16 mouse cellular contexts compared by ENCODE assay signal in the genomic region with DNA sequence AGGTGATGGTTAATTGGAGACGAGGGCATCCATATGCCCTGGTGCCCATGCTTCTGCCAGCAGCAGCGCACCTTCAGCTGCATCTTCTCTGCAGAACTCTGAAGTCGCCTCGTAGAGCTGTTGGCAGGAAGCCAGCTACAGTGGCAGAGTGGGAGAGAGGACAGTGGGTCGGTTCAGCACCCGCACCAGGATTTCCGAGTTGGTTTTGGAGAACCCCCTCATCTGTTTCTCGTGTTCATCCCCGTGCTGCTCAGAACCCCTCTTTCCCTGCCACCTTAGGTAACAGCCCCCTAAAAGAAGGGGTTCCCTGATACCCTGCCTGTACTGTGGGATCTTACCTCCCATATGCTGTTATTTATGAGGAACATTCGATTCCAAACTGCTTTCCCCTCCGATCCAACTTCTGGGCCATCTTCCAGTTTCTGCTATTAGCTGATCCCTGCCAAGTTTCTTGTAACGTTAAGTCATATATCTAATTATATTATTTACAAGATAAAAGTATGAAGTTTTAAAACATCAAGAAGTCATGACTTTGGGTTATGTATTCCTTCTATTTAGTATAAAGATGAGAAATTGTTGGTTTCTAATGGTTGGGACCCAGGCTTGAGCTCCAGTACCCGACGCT. TPM values are rescaled to one million over a fixed set of nuclear protein-coding genes. Genes with fewer than 3 reads are reported as not detected.
DNase-seq lines count a peak whose midpoint lies in the region; ATAC-seq and TF ChIP-seq lines count a peak whose summit lies in the region.
"Had no signal": no experiment of that assay in that cellular context is flagged by ENCODE, and none has a peak within 500 bp of the region (broad histone marks: within the 10 kb centered on the region; RNA-seq: fewer than 3 reads in every experiment).

No protein-coding gene starts in this region.

- peaks cover 23% of the 10 kb centered on the region; the same call in 1 of the 2 replicates for H3K27me3 ChIP-seq in heart, embryonic 12.5 days (replicated peaks)
- no peaks in the 10 kb centered on the region for H3K27me3 ChIP-seq in lung, embryonic 16.5 days (ENCODE audit: control insufficient read depth, insufficient read depth, low read depth, low read length)
- H3K27me3 ChIP-seq: stomach, embryonic 15.5 days had no signal

- no peak for TF ChIP-seq CTCF in brain, embryonic 14.5 days (IDR thresholded peaks at IDR 0.05; ENCODE audit: borderline replicate concordance, extremely low read depth, insufficient read depth, insufficient read length)

- WGBS in heart, embryonic 12.5 days = 76% methylated on average over 14 of the region's 14 CpGs
- WGBS in lung, embryonic 16.5 days = 51% methylated on average over 14 of the region's 14 CpGs

- 0 out of 2 replicates have a peak, but pooled peaks have one; percentile 17 for ATAC-seq in heart, embryonic 12.5 days (ENCODE audit: insufficient number of reproducible peaks, low FRiP score)
- ATAC-seq in lung, embryonic 16.5 days (ENCODE audit: low read depth) = peak; percentile 20; the same call in 1 of the 2 replicates
- ATAC-seq: intestine, embryonic 16.5 days had no signal

- no peak for DNase-seq in heart, postnatal 14 days
- no peak for DNase-seq in lung, postnatal 25 days (ENCODE audit: low spot score)
- peak; percentile 61 for DNase-seq in brain, embryonic 14.5 days (ENCODE audit: low read depth)
- peak; percentile 46 for DNase-seq in left cerebral cortex, postnatal 4 days
- DNase-seq in thymus, postnatal 10 days (ENCODE audit: low spot score in 2 of 2) = no peak
- DNase-seq: adrenal gland, postnatal 14 days; cerebellum, adult 11-12 months; liver, embryonic 13.5 days had no signal

- intact Hi-C loops in heart, postnatal 14 days (cut with DNase I) = no loop called here
- intact Hi-C loops in left cerebral cortex, postnatal 4 days (cut with DNase I) = no loop called here

- peaks cover 7% of the 10 kb centered on the region for H3K4me1 ChIP-seq in heart, embryonic 12.5 days (replicated peaks)
- no peaks in the 10 kb centered on the region; the same call in 1 of the 2 replicates for H3K4me1 ChIP-seq in lung, embryonic 16.5 days (replicated peaks; ENCODE audit: control insufficient read depth, insufficient read depth, low read length)
- H3K4me1 ChIP-seq: liver, embryonic 13.5 days had no signal

- TF ChIP-seq POLR2A in brain, embryonic 14.5 days (IDR thresholded peaks at IDR 0.05; ENCODE audit: borderline replicate concordance, extremely low read depth, insufficient read depth, insufficient read length, poor library complexity, severe bottlenecking) = no peak

- no peak overlapping the region for H3K9ac ChIP-seq in heart, embryonic 12.5 days
- H3K9ac ChIP-seq in lung, embryonic 16.5 days (ENCODE audit: low read length) = no peak overlapping the region
- H3K9ac ChIP-seq: liver, embryonic 13.5 days; midbrain, embryonic 12.5 days; stomach, embryonic 15.5 days had no signal

- no peaks in the 10 kb centered on the region for H3K9me3 ChIP-seq in heart, embryonic 12.5 days (replicated peaks)
- H3K9me3 ChIP-seq in lung, embryonic 16.5 days (ENCODE audit: control insufficient read depth, low read length) = no peaks in the 10 kb centered on the region
- H3K9me3 ChIP-seq: liver, embryonic 13.5 days; midbrain, embryonic 12.5 days; stomach, embryonic 15.5 days had no signal

- H3K4me3 ChIP-seq in heart, embryonic 12.5 days = no peak overlapping the region
- no peak overlapping the region for H3K4me3 ChIP-seq in lung, embryonic 16.5 days (ENCODE audit: low read length)
- H3K4me3 ChIP-seq: liver, embryonic 13.5 days; midbrain, embryonic 12.5 days; stomach, embryonic 15.5 days had no signal

- no peak overlapping the region for H3K27ac ChIP-seq in heart, embryonic 12.5 days (ENCODE audit: poor library complexity, severe bottlenecking)
- H3K27ac ChIP-seq in lung, embryonic 16.5 days (ENCODE audit: low read length) = no peak overlapping the region
- H3K27ac ChIP-seq: liver, embryonic 13.5 days; midbrain, embryonic 12.5 days; stomach, embryonic 15.5 days had no signal

- H3K36me3 ChIP-seq in heart, embryonic 12.5 days = no peaks in the 10 kb centered on the region
- no peaks in the 10 kb centered on the region for H3K36me3 ChIP-seq in lung, embryonic 16.5 days (ENCODE audit: control insufficient read depth, insufficient read depth, low read length)
- H3K36me3 ChIP-seq: liver, embryonic 13.5 days; stomach, embryonic 15.5 days had no signal

- H3K4me2 ChIP-seq in heart, embryonic 12.5 days = no peak overlapping the region
- H3K4me2 ChIP-seq in lung, embryonic 16.5 days (ENCODE audit: low read depth, low read length) = no peak overlapping the region
- H3K4me2 ChIP-seq: liver, embryonic 13.5 days; midbrain, embryonic 12.5 days; stomach, embryonic 15.5 days had no signal

RNA-seq across cellular contexts. Expression of gene Gm47841, which starts 38.7 kb away (rescaled TPM):
- not detected in 2 replicates for polyA plus RNA-seq in heart, embryonic 12.5 days (2016; fragmentation: Nextera tagmentation; extraction: Ambion mirVana)
- not detected for total RNA-seq in heart, postnatal 14 days (2021)
- polyA plus RNA-seq in lung, embryonic 16.5 days (2015; fragmentation: Nextera tagmentation; extraction: Ambion mirVana) = not detected in 2 replicates
- not detected in 2 replicates for polyA plus RNA-seq in brain, embryonic 14.5 days (2012; rRNA removed)
- total RNA-seq in left cerebral cortex, postnatal 4 days (2021) = not detected
- total RNA-seq: adrenal gland, postnatal 14 days; hematopoietic stem cell, adult 5-6 weeks; left cerebral cortex, adult 18-20 months had no signal
- polyA plus RNA-seq: intestine, embryonic 16.5 days; liver, embryonic 13.5 days; midbrain, embryonic 12.5 days; neural tube, embryonic 14.5 days; stomach, embryonic 15.5 days had no signal

Comparison
In these comparisons a context has a peak if more than half of its experiments do, and no peak if none do; other contexts are left out.
1. DNase-seq: peak in brain, embryonic 14.5 days (single experiment) and left cerebral cortex, postnatal 4 days (single experiment); none in heart, postnatal 14 days (0 of 2), lung, postnatal 25 days (single experiment) and thymus, postnatal 10 days (0 of 2).